Mouse (Mus musculus): ENCODE measurements around the gene Acadvl. TPM values are rescaled to one million over a fixed set of nuclear protein-coding genes. Genes with fewer than 3 reads are reported as not detected.

Gene Acadvl
- total RNA-seq, 2 experiments from 2014 or later, result 44.8 to 45.0 TPM

- intact Hi-C loops (cut with DNase I), result loop anchor here (10.0 kb wide), 1 partner anchor 48 kb away; the partner anchor contains the start of gene Ybx2
- DNase-seq, result no peak
Observed at GRCm38 (mm10) chr11:69982877-69983276, 32.3 kb downstream of the Acadvl start.

- no peak for DNase-seq
- intact Hi-C loops (cut with DNase I), result loop anchor here (10.0 kb wide), 1 partner anchor 47 kb away; the partner anchor contains the start of gene Ybx2
Observed at GRCm38 (mm10) chr11:69982225-69982624, 33.0 kb downstream of the Acadvl start, which contains the start of gene Elp5. Gene Elp5, minus strand, starts transcription at chr11:69982517.

GRCm38 (mm10) chr11:69981141-69981762 is 34.0 kb downstream of the Acadvl start, which contains the start of gene Ctdnep1:
Gene Ctdnep1, plus strand, starts transcription at chr11:69981156.
- intact Hi-C loops (cut with DNase I), result loop anchor here (10.0 kb wide), 1 partner anchor 46 kb away; the partner anchor contains the start of gene Ybx2
- no peak for DNase-seq

- DNase-seq, result peak; percentile 97
- intact Hi-C loops (cut with DNase I), result loop anchor here (10.0 kb wide), 1 partner anchor 46 kb away; the partner anchor contains the start of gene Ybx2
Observed at GRCm38 (mm10) chr11:69980196-69981140, 34.7 kb downstream of the Acadvl start.

- intact Hi-C loops (cut with DNase I), result loop anchor here (10.0 kb wide), 1 partner anchor 45 kb away; the partner anchor contains the start of gene Ybx2
Observed at GRCm38 (mm10) chr11:69979827-69980195, 35.4 kb downstream of the Acadvl start.

GRCm38 (mm10) chr11:69976271-69976670 is 38.9 kb downstream of the Acadvl start:
- DNase-seq, result no peak
- intact Hi-C loops (cut with DNase I), result no loop called here

More at GRCm38 (mm10) chr11:69979827-69980195, 35.4 kb downstream of the Acadvl start:
- DNase-seq, result no peak

- DNase-seq, result no peak
- intact Hi-C loops (cut with DNase I), result no loop called here
Observed at GRCm38 (mm10) chr11:69974907-69975306, 40.3 kb downstream of the Acadvl start.

GRCm38 (mm10) chr11:69970775-69971174 is 44.4 kb downstream of the Acadvl start:
- DNase-seq, result no peak
- intact Hi-C loops (cut with DNase I), result no loop called here

GRCm38 (mm10) chr11:69970222-69970621 is 45.0 kb downstream of the Acadvl start:
- intact Hi-C loops (cut with DNase I), result no loop called here
- no peak for DNase-seq

- intact Hi-C loops (cut with DNase I), result no loop called here
- DNase-seq, result no peak
Observed at GRCm38 (mm10) chr11:69968793-69969192, 46.4 kb downstream of the Acadvl start.

GRCm38 (mm10) chr11:69966860-69967517 is 48.2 kb downstream of the Acadvl start:
- no peak for DNase-seq
- intact Hi-C loops (cut with DNase I), result no loop called here

GRCm38 (mm10) chr11:69966006-69966859 is 49.0 kb downstream of the Acadvl start:
- DNase-seq, result no peak
- intact Hi-C loops (cut with DNase I), result no loop called here

- DNase-seq, result no peak
- intact Hi-C loops (cut with DNase I), result no loop called here
Observed at GRCm38 (mm10) chr11:69965271-69966005, 49.8 kb downstream of the Acadvl start.

- intact Hi-C loops (cut with DNase I), result no loop called here
- no peak for DNase-seq
Observed at GRCm38 (mm10) chr11:69964650-69965270, 50.5 kb downstream of the Acadvl start, which contains the start of gene Cldn7. Gene Cldn7, plus strand, starts transcription at chr11:69964779.

GRCm38 (mm10) chr11:69961841-69962240 is 53.4 kb downstream of the Acadvl start:
- DNase-seq, result no peak

GRCm38 (mm10) chr11:69960616-69961015 is 54.6 kb downstream of the Acadvl start:
- intact Hi-C loops (cut with DNase I), result no loop called here

More at GRCm38 (mm10) chr11:69961841-69962240, 53.4 kb downstream of the Acadvl start:
- intact Hi-C loops (cut with DNase I), result no loop called here

More at GRCm38 (mm10) chr11:69960616-69961015, 54.6 kb downstream of the Acadvl start:
- peak; percentile 33 for DNase-seq
